Mouse (Mus musculus) neural tube, embryonic 12.5 days (tissue): Measurements from ENCODE around the gene Cyb5b. TPM values are rescaled to one million over a fixed set of nuclear protein-coding genes. Genes with fewer than 3 reads are reported as not detected.
"Not testable (repeated sequence)": the region's sequence is repeated elsewhere in the genome, so short reads cannot be mapped to it uniquely, and the experiment has no call there.

ENCODE experiments used
- ATAC-seq: fragments of 200-750 bp; cut with Nextera tagmentation; 2 replicates; pipeline ENCODE4 v1.8.0; 2017; ENCODE audit warnings: low read depth, mild to moderate bottlenecking, moderate TSS enrichment, moderate library complexity; ENCODE audit not compliant: low FRiP score
- H3K27ac ChIP-seq: fragments of 300-500 bp; sonication (generic); 2 replicates; pipeline ENCODE4 v1.5.1; 2016
- H3K27me3 ChIP-seq: fragments of 300-500 bp; sonication (generic); replicated peaks from 2 replicates; pipeline ENCODE4 v1.6.1; 2016; ENCODE audit warnings: mild to moderate bottlenecking
- H3K36me3 ChIP-seq: fragments of 300-500 bp; sonication (generic); 2 replicates; pipeline ENCODE4 v1.6.1; 2016; ENCODE audit warnings: mild to moderate bottlenecking
- H3K4me1 ChIP-seq: fragments of 300-500 bp; sonication (generic); 2 replicates; pipeline ENCODE4 v1.6.1; 2016
- H3K4me2 ChIP-seq: fragments of 300-500 bp; sonication (generic); replicated peaks from 2 replicates; pipeline ENCODE4 v1.6.1; 2016; ENCODE audit warnings: mild to moderate bottlenecking
- H3K4me3 ChIP-seq: fragments of 300-500 bp; sonication (generic); 2 replicates; pipeline ENCODE4 v1.5.1; 2016
- H3K9ac ChIP-seq: fragments of 300-500 bp; sonication (generic); 2 replicates; pipeline ENCODE4 v1.6.1; 2016; ENCODE audit warnings: mild to moderate bottlenecking
- H3K9me3 ChIP-seq: fragments of 300-500 bp; sonication (generic); 2 replicates; pipeline ENCODE4 v1.6.1; 2016; ENCODE audit warnings: mild to moderate bottlenecking
- WGBS: fragments of 180-500 bp; shearing (Covaris S2); methylation state at CpG from one replicate; pipeline ENCODE4 v1.1.7; 2016; 5-methylcytosine and 5-hydroxymethylcytosine counted together
- polyA plus RNA-seq: library from polyadenylated mRNA; unstranded; fragments of >200 nt; fragmentation: Nextera tagmentation; extraction: Ambion mirVana; gene quantifications from 2 replicates; pipeline ENCODE4 v1.2.1, GENCODE M21; 2016

The Cyb5b gene
- polyA plus RNA-seq: 124 and 132 TPM in 2 replicates

- peak; percentile 95 for ATAC-seq
- no peaks in the 10 kb centered on the region for H3K9me3 ChIP-seq
- peak within 1 kb of the TSS; percentile 82 for H3K4me3 ChIP-seq
- H3K27me3 ChIP-seq: no peaks in the 10 kb centered on the region
- peak within 1 kb of the TSS; percentile 83 for H3K9ac ChIP-seq
- H3K27ac ChIP-seq: peak within 1 kb of the TSS; percentile 50; the same call in 1 of the 2 replicates
- 1% methylated on average over 65 of the region's 65 CpGs for WGBS
- peaks cover 6% of the 10 kb centered on the region for H3K4me1 ChIP-seq
- H3K4me2 ChIP-seq: peak within 1 kb of the TSS; percentile 70
- peaks cover 24% of the 10 kb centered on the region for H3K36me3 ChIP-seq
Observed at GRCm38 (mm10) chr8:107150404-107151157, at the start of gene Cyb5b. Gene Cyb5b (plus strand): TSS chr8:107150640.

- Histone ChIP-seq H3K36me3 (no peaks in the 10 kb centered on the region), H3K27ac (no peak overlapping the region), H3K4me3 (no peak overlapping the region), H3K9me3 (no peaks in the 10 kb centered on the region), H3K9ac (no peak overlapping the region), H3K27me3 (no peaks in the 10 kb centered on the region), H3K4me2 (no peak overlapping the region), H3K4me1 (no peaks in the 10 kb centered on the region)
- WGBS: 9% methylated on average over 4 of the region's 4 CpGs
- ATAC-seq: no peak
Observed at GRCm38 (mm10) chr8:107104547-107104946, 45.9 kb upstream of the Cyb5b start.

GRCm38 (mm10) chr8:107108089-107108488 lies 42.4 kb upstream of the Cyb5b start:
- not testable (repeated sequence) for H3K4me1 ChIP-seq, ATAC-seq, H3K36me3 ChIP-seq

GRCm38 (mm10) chr8:107108978-107109720 lies 41.3 kb upstream of the Cyb5b start:
- Histone ChIP-seq H3K27ac (no peak overlapping the region), H3K4me2 (no peak overlapping the region), H3K9me3 (no peaks in the 10 kb centered on the region), H3K4me1 (no peaks in the 10 kb centered on the region), H3K27me3 (no peaks in the 10 kb centered on the region), H3K9ac (no peak overlapping the region), H3K36me3 (no peaks in the 10 kb centered on the region), H3K4me3 (no peak overlapping the region)
- 75% methylated on average over 23 of the region's 23 CpGs for WGBS
- ATAC-seq: no peak

More at GRCm38 (mm10) chr8:107108089-107108488, 42.4 kb upstream of the Cyb5b start:
- H3K27me3 ChIP-seq, H3K4me2 ChIP-seq, H3K9me3 ChIP-seq, H3K9ac ChIP-seq, H3K27ac ChIP-seq, H3K4me3 ChIP-seq: not testable (repeated sequence)
- WGBS: 92% methylated on average over 5 of the region's 5 CpGs

- Histone ChIP-seq H3K27me3 (no peaks in the 10 kb centered on the region), H3K4me3 (no peak overlapping the region), H3K9ac (no peak overlapping the region), H3K4me1 (no peaks in the 10 kb centered on the region), H3K36me3 (no peaks in the 10 kb centered on the region), H3K27ac (no peak overlapping the region), H3K4me2 (no peak overlapping the region), H3K9me3 (no peaks in the 10 kb centered on the region)
- WGBS: 78% methylated on average over 5 of the region's 5 CpGs
- ATAC-seq: no peak
Observed at GRCm38 (mm10) chr8:107109816-107110435, 40.5 kb upstream of the Cyb5b start.

- WGBS: 56% methylated on average over 9 of the region's 9 CpGs
- Histone ChIP-seq H3K4me2 (no peak overlapping the region), H3K27me3 (no peaks in the 10 kb centered on the region), H3K9ac (no peak overlapping the region), H3K36me3 (no peaks in the 10 kb centered on the region), H3K4me1 (no peaks in the 10 kb centered on the region), H3K4me3 (no peak overlapping the region), H3K27ac (no peak overlapping the region), H3K9me3 (no peaks in the 10 kb centered on the region)
- no peak for ATAC-seq
Observed at GRCm38 (mm10) chr8:107110629-107111330, 39.7 kb upstream of the Cyb5b start.

- Histone ChIP-seq H3K27me3 (no peaks in the 10 kb centered on the region), H3K9me3 (no peaks in the 10 kb centered on the region), H3K9ac (no peak overlapping the region), H3K27ac (no peak overlapping the region), H3K4me2 (no peak overlapping the region), H3K4me3 (no peak overlapping the region), H3K4me1 (no peaks in the 10 kb centered on the region), H3K36me3 (no peaks in the 10 kb centered on the region)
- ATAC-seq: no peak
- 90% methylated on average over 10 of the region's 11 CpGs for WGBS
Observed at GRCm38 (mm10) chr8:107111340-107112105, 38.9 kb upstream of the Cyb5b start.

GRCm38 (mm10) chr8:107113209-107113608 lies 37.2 kb upstream of the Cyb5b start:
- no peak overlapping the region for H3K4me3 ChIP-seq
- no peak overlapping the region for H3K9ac ChIP-seq
- no peak overlapping the region for H3K4me2 ChIP-seq
- WGBS: 50% methylated on average over 4 of the region's 4 CpGs
- H3K9me3 ChIP-seq: no peaks in the 10 kb centered on the region
- no peaks in the 10 kb centered on the region for H3K27me3 ChIP-seq
- no peak for ATAC-seq
- no peaks in the 10 kb centered on the region for H3K36me3 ChIP-seq
- H3K4me1 ChIP-seq: no peaks in the 10 kb centered on the region
- H3K27ac ChIP-seq: no peak overlapping the region

GRCm38 (mm10) chr8:107114150-107115007 lies 36.1 kb upstream of the Cyb5b start:
- no peak overlapping the region for H3K4me3 ChIP-seq
- WGBS: 63% methylated on average over 19 of the region's 19 CpGs
- no peak overlapping the region for H3K9ac ChIP-seq
- no peak overlapping the region for H3K4me2 ChIP-seq
- ATAC-seq: no peak
- H3K27ac ChIP-seq: no peak overlapping the region
- H3K4me1 ChIP-seq: no peaks in the 10 kb centered on the region
- no peaks in the 10 kb centered on the region for H3K9me3 ChIP-seq
- no peaks in the 10 kb centered on the region for H3K36me3 ChIP-seq
- no peaks in the 10 kb centered on the region for H3K27me3 ChIP-seq

- H3K36me3 ChIP-seq: no peaks in the 10 kb centered on the region
- no peak overlapping the region for H3K4me3 ChIP-seq
- no peak overlapping the region for H3K9ac ChIP-seq
- no peak overlapping the region for H3K27ac ChIP-seq
- no peaks in the 10 kb centered on the region for H3K27me3 ChIP-seq
- H3K9me3 ChIP-seq: no peaks in the 10 kb centered on the region
- 86% methylated on average over 10 of the region's 10 CpGs for WGBS
- no peaks in the 10 kb centered on the region for H3K4me1 ChIP-seq
- no peak for ATAC-seq
- no peak overlapping the region for H3K4me2 ChIP-seq
Observed at GRCm38 (mm10) chr8:107115008-107115320, 35.5 kb upstream of the Cyb5b start.

GRCm38 (mm10) chr8:107116023-107116422 lies 34.4 kb upstream of the Cyb5b start:
- Histone ChIP-seq H3K9ac (no peak overlapping the region), H3K4me3 (no peak overlapping the region), H3K36me3 (no peaks in the 10 kb centered on the region), H3K27ac (no peak overlapping the region), H3K9me3 (no peaks in the 10 kb centered on the region), H3K27me3 (no peaks in the 10 kb centered on the region), H3K4me1 (no peaks in the 10 kb centered on the region), H3K4me2 (no peak overlapping the region)
- 18% methylated on average over 11 of the region's 11 CpGs for WGBS
- no peak for ATAC-seq
